In the genomic region with DNA sequence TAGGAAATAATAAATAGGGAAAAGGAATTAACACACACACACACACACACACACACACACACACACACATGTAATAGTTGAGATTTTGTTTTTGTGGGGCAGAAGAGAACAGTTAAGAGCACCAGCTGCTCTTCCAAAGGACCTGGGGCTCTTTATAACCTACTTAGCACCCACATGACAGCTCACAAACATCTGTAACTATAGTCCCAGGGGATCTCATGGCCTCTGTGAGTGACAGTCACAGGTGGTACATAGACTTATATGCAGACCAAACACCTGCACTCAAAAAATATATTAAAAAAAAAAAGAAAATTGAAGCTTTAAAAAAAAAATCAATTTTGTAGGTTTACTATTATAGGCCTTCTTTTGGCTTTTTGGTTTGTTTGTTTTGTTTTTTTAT, we compare ENCODE assay signal across 35 mouse cellular contexts. TPM values are rescaled to one million over a fixed set of nuclear protein-coding genes. Genes with fewer than 3 reads are reported as not detected.
DNase-seq lines count a peak whose midpoint lies in the region; ATAC-seq lines count a peak whose summit lies in the region.
"Had no signal": no experiment of that assay in that cellular context is flagged by ENCODE, and none has a peak within 500 bp of the region (broad histone marks: within the 10 kb centered on the region; RNA-seq: fewer than 3 reads in every experiment).

No protein-coding gene starts in this region.

- H3K9me3 ChIP-seq in forebrain, embryonic 16.5 days (ENCODE audit: control insufficient read depth, low read length), result no peaks in the 10 kb centered on the region
- H3K9me3 ChIP-seq: embryonic facial prominence, embryonic 10.5 days; embryonic facial prominence, embryonic 13.5 days; forebrain, embryonic 12.5 days; forebrain, embryonic 15.5 days; heart, embryonic 10.5 days; heart, embryonic 13.5 days; hindbrain, embryonic 12.5 days; hindbrain, embryonic 15.5 days had no signal

- ATAC-seq in forebrain, embryonic 16.5 days, result no peak
- ATAC-seq: forebrain, embryonic 15.5 days had no signal

- no peaks in the 10 kb centered on the region for H3K27me3 ChIP-seq in forebrain, embryonic 16.5 days (replicated peaks; ENCODE audit: control insufficient read depth, insufficient read depth, low read length)
- H3K27me3 ChIP-seq: embryonic facial prominence, embryonic 13.5 days; forebrain, embryonic 12.5 days; forebrain, embryonic 15.5 days; heart, embryonic 13.5 days; hindbrain, embryonic 12.5 days; hindbrain, embryonic 15.5 days had no signal

- no peak overlapping the region for H3K4me2 ChIP-seq in forebrain, embryonic 16.5 days (ENCODE audit: low read length)
- H3K4me2 ChIP-seq: embryonic facial prominence, embryonic 13.5 days; forebrain, embryonic 12.5 days; forebrain, embryonic 15.5 days; heart, embryonic 13.5 days; hindbrain, embryonic 12.5 days; hindbrain, embryonic 15.5 days had no signal

- no peak overlapping the region for H3K9ac ChIP-seq in forebrain, embryonic 16.5 days (replicated peaks; ENCODE audit: low read depth, low read length)
- H3K9ac ChIP-seq: embryonic facial prominence, embryonic 13.5 days; forebrain, embryonic 12.5 days; forebrain, embryonic 15.5 days; heart, embryonic 13.5 days; hindbrain, embryonic 12.5 days; hindbrain, embryonic 15.5 days had no signal

- peaks cover 4% of the 10 kb centered on the region; the same call in 1 of the 2 replicates for H3K36me3 ChIP-seq in forebrain, embryonic 16.5 days (ENCODE audit: control insufficient read depth, insufficient read depth)

- DNase-seq in retina, embryonic 14.5 days (ENCODE audit: low spot score), result peak; percentile 6
- DNase-seq in retina, postnatal 1 day, result no peak
- peak; percentile 86 for DNase-seq in thymus, postnatal 0 days (ENCODE audit: low spot score)
- no peak for DNase-seq in thymus, postnatal 4 days
- DNase-seq in thymus, postnatal 14 days, result peak; percentile 46
- no peak for DNase-seq in layer of hippocampus, postnatal 25 days (ENCODE audit: extremely low spot score in 1 of 2, low spot score in 1 of 2)
- DNase-seq: adrenal gland, adult 2 months; adrenal gland, postnatal 14 days; B cell, adult 2 months; cerebellum, adult 11-12 months; cerebellum, adult 8-10 months; cerebellum, postnatal 10 days; cerebellum, postnatal 36 days; embryo, embryonic 11 days; gastrocnemius, postnatal 10 days; gastrocnemius, postnatal 36 days; heart, adult 2 months had no signal

- H3K4me1 ChIP-seq in forebrain, embryonic 16.5 days (replicated peaks; ENCODE audit: control insufficient read depth, insufficient read depth, low read length), result peaks cover 10% of the 10 kb centered on the region

- H3K27ac ChIP-seq in forebrain, embryonic 16.5 days (ENCODE audit: low read length), result no peak overlapping the region
- H3K27ac ChIP-seq: embryonic facial prominence, embryonic 10.5 days; embryonic facial prominence, embryonic 13.5 days; forebrain, embryonic 12.5 days; forebrain, embryonic 15.5 days; heart, adult 2 months; heart, embryonic 10.5 days; heart, embryonic 13.5 days; hindbrain, embryonic 12.5 days; hindbrain, embryonic 15.5 days had no signal

- no peak overlapping the region for H3K4me3 ChIP-seq in forebrain, embryonic 16.5 days (replicated peaks; ENCODE audit: low read length)
- H3K4me3 ChIP-seq: embryonic facial prominence, embryonic 10.5 days; embryonic facial prominence, embryonic 13.5 days; erythroblast, embryonic 14.5 days; forebrain, embryonic 12.5 days; forebrain, embryonic 15.5 days; heart, adult 2 months; heart, embryonic 10.5 days; heart, embryonic 13.5 days; hindbrain, embryonic 12.5 days; hindbrain, embryonic 15.5 days had no signal

RNA-seq across cellular contexts. Expression of gene Rbm17, which starts 1.0 kb away (rescaled TPM):
- 188 and 189 TPM in 2 replicates for polyA plus RNA-seq in thymus, postnatal 0 days (2015; fragmentation: Nextera tagmentation; extraction: Ambion mirVana)
- 10 to 100 TPM; 83.5 to 87.1 TPM for total RNA-seq in layer of hippocampus, postnatal 25 days (2021)
- 146 and 149 TPM in 2 replicates for polyA plus RNA-seq in forebrain, embryonic 16.5 days (2015; fragmentation: Nextera tagmentation; extraction: Ambion mirVana)

RNA-seq across cellular contexts. Expression of gene Gm17490, which starts 21.2 kb away (rescaled TPM):
- polyA plus RNA-seq in thymus, postnatal 0 days (2015; fragmentation: Nextera tagmentation; extraction: Ambion mirVana), result not detected in 2 replicates
- not detected for total RNA-seq in layer of hippocampus, postnatal 25 days (2021)
- polyA plus RNA-seq in forebrain, embryonic 16.5 days (2015; fragmentation: Nextera tagmentation; extraction: Ambion mirVana), result not detected in 2 replicates
- total RNA-seq: adrenal gland, adult 2 months; adrenal gland, postnatal 14 days; gastrocnemius, adult 18-20 months; gastrocnemius, postnatal 10 days; gastrocnemius, postnatal 36 days; granulocyte monocyte progenitor cell, adult 5-6 weeks; heart, adult 2 months; heart, postnatal 25 days; hematopoietic stem cell, adult 5-6 weeks; MEL had no signal
- polyA plus RNA-seq: adrenal gland, adult 2 months; brain, embryonic 14.5 days; cortical plate, adult 2 months; embryonic facial prominence, embryonic 10.5 days; embryonic facial prominence, embryonic 13.5 days; erythroblast, embryonic 14.5 days; forebrain, embryonic 12.5 days; forebrain, embryonic 15.5 days; heart, adult 2 months; heart, embryonic 10.5 days; heart, embryonic 13.5 days; heart, embryonic 16.5 days; hindbrain, embryonic 12.5 days; hindbrain, embryonic 15.5 days had no signal

RNA-seq across cellular contexts. Expression of gene Il2ra, which starts 37.7 kb away (rescaled TPM):
- 46.0 and 51.1 TPM in 2 replicates for polyA plus RNA-seq in thymus, postnatal 0 days (2015; fragmentation: Nextera tagmentation; extraction: Ambion mirVana)
- under 1 TPM in 1 of 2 experiments, not detected in 1; 0.12 TPM for total RNA-seq in layer of hippocampus, postnatal 25 days (2021)
- polyA plus RNA-seq in forebrain, embryonic 16.5 days (2015; fragmentation: Nextera tagmentation; extraction: Ambion mirVana), result not detected in 2 replicates
- total RNA-seq: granulocyte monocyte progenitor cell, adult 5-6 weeks; MEL had no signal
- polyA plus RNA-seq: adrenal gland, adult 2 months; embryonic facial prominence, embryonic 10.5 days; embryonic facial prominence, embryonic 13.5 days; forebrain, embryonic 12.5 days; forebrain, embryonic 15.5 days; heart, embryonic 10.5 days; hindbrain, embryonic 12.5 days had no signal

RNA-seq across cellular contexts. Expression of gene Pfkfb3, which starts 51.0 kb away (rescaled TPM):
- polyA plus RNA-seq in thymus, postnatal 0 days (2015; fragmentation: Nextera tagmentation; extraction: Ambion mirVana), result 14.0 and 15.0 TPM in 2 replicates
- total RNA-seq in layer of hippocampus, postnatal 25 days (2021), result 10 to 100 TPM; 31.2 to 34.8 TPM
- polyA plus RNA-seq in forebrain, embryonic 16.5 days (2015; fragmentation: Nextera tagmentation; extraction: Ambion mirVana), result 41.1 and 43.8 TPM in 2 replicates

Comparison
In these comparisons a context has a peak if more than half of its experiments do, and no peak if none do; other contexts are left out.
1. DNase-seq: peak in retina, embryonic 14.5 days (single experiment), thymus, postnatal 0 days (single experiment) and thymus, postnatal 14 days (single experiment); none in retina, postnatal 1 day (single experiment), thymus, postnatal 4 days (single experiment) and layer of hippocampus, postnatal 25 days (0 of 2).
2. RNA of gene Il2ra, which starts 37.7 kb away (polyA plus RNA-seq): 46.0 to 51.1 TPM in thymus, postnatal 0 days; not detected in forebrain, embryonic 16.5 days; every median in the first group is over 10 times any median in the second.